Mouse (Mus musculus) ES-Bruce4 (cell line): ENCODE measurements around the gene Hist2h4. TPM values are rescaled to one million over a fixed set of nuclear protein-coding genes. Genes with fewer than 3 reads are reported as not detected.
"Not testable (repeated sequence)": the region's sequence is repeated elsewhere in the genome, so short reads cannot be mapped to it uniquely, and the experiment has no call there.

Source experiments
- H3K27ac ChIP-seq: 2 replicates; pipeline ENCODE4 v1.5.1; 2012; ENCODE audit warnings: low read length, inconsistent platforms; ENCODE audit not compliant: insufficient read depth
- H3K27me3 ChIP-seq: 2 replicates; pipeline ENCODE4 v1.6.1; 2012; ENCODE audit warnings: mild to moderate bottlenecking, low read length, inconsistent platforms; ENCODE audit not compliant: control insufficient read depth, poor library complexity, insufficient read depth, severe bottlenecking
- H3K36me3 ChIP-seq: 2 replicates; pipeline ENCODE4 v1.6.1; 2012; ENCODE audit warnings: inconsistent platforms, mild to moderate bottlenecking, low read length, moderate library complexity; ENCODE audit not compliant: control insufficient read depth, poor library complexity, insufficient read depth, severe bottlenecking
- H3K4me1 ChIP-seq: one replicate; pipeline ENCODE4 v1.8.1; 2011; ENCODE audit warnings: low read length; ENCODE audit not compliant: control insufficient read depth, insufficient read depth
- H3K4me3 ChIP-seq: 2 replicates; pipeline ENCODE4 v1.5.1; 2011; ENCODE audit warnings: low read depth, mild to moderate bottlenecking, low read length
- H3K9ac ChIP-seq: 2 replicates; pipeline ENCODE4 v1.6.1; 2012; ENCODE audit warnings: low read depth, mild to moderate bottlenecking, inconsistent platforms; ENCODE audit not compliant: poor library complexity, severe bottlenecking
- H3K9me3 ChIP-seq: replicated peaks from 2 replicates; pipeline ENCODE4 v1.6.1; 2012; ENCODE audit warnings: mild to moderate bottlenecking, low read length, inconsistent platforms; ENCODE audit not compliant: control insufficient read depth, poor library complexity, insufficient read depth, severe bottlenecking
- CTCF ChIP-seq: IDR thresholded peaks from one replicate; pipeline ENCODE4 v1.8.1; 2011; ENCODE audit warnings: low read depth, low read length
- EP300 ChIP-seq: IDR thresholded peaks from 2 replicates; pipeline ENCODE4 v1.6.1; 2011; ENCODE audit warnings: low read depth, low read length; ENCODE audit not compliant: insufficient read depth
- POLR2A ChIP-seq: IDR thresholded peaks from one replicate; pipeline ENCODE4 v1.8.1; 2011; ENCODE audit warnings: low read length; ENCODE audit not compliant: insufficient read depth
- polyA plus RNA-seq: library from polyadenylated mRNA; stranded (reverse); fragments of >200 nt; gene quantifications from 2 replicates; pipeline ENCODE4 v1.2.4, GENCODE M21; 2011; ENCODE audit warnings: low read depth; ENCODE audit not compliant: missing spikeins, insufficient read depth, insufficient read length

Hist2h4 gene
- polyA plus RNA-seq, 1 experiment = 3.6 TPM

GRCm38 (mm10) chr3:96220765-96221639 is 42.1 kb downstream of the Hist2h4 start, which contains the start of the genes Hist2h2ac and Hist2h2be:
Gene Hist2h2ac (minus strand): TSS chr3:96220880.
Gene Hist2h2be (plus strand): TSS chr3:96221119.
- Histone ChIP-seq H3K9ac (peak within 1 kb of the TSS; percentile 97), H3K27ac (peak within 1 kb of the TSS; percentile 98), H3K4me3 (peak within 1 kb of the TSS; percentile 89), H3K36me3 (no peaks in the 10 kb centered on the region), H3K9me3 (no peaks in the 10 kb centered on the region), H3K27me3 (no peaks in the 10 kb centered on the region), H3K4me1 (no peaks in the 10 kb centered on the region)
- peak; percentile 84 for TF ChIP-seq POLR2A
- no peak for TF ChIP-seq CTCF
- 0 out of 2 replicates have a peak, but pooled peaks have one; percentile 15 for TF ChIP-seq EP300

GRCm38 (mm10) chr3:96220131-96220764 is 42.9 kb downstream of the Hist2h4 start:
- H3K9ac ChIP-seq = peak overlapping the region; percentile 97
- H3K27ac ChIP-seq = peak overlapping the region; percentile 98
- not testable (repeated sequence) for H3K9me3 ChIP-seq, H3K36me3 ChIP-seq, H3K27me3 ChIP-seq, H3K4me1 ChIP-seq
- H3K4me3 ChIP-seq = peak overlapping the region; percentile 89

DNA sequence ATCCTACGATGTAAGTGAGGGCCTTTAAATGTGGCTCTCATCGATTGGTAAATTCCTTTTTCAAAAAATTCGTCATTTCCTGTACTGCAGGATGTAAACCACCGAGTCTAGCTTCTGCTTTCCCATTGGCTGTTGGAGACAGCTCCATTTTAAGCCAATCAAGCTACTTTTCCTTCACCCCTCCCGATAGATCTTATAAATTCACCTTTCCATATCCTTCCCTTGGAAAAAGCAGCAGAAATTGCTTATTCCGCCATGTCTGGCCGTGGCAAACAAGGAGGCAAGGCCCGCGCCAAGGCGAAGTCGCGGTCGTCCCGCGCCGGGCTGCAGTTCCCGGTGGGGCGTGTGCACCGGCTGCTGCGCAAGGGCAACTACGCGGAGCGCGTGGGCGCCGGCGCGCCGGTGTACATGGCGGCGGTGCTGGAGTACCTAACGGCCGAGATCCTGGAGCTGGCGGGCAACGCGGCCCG is 43.4 kb downstream of the Hist2h4 start, which contains the start of the genes Bola1 and Hist2h2ab:
TSS of gene Bola1 (minus strand) at position 49 of the 470 bp plus-strand sequence.
TSS of gene Hist2h2ab (plus strand) at position 205 of the 470 bp plus-strand sequence.
- Histone ChIP-seq H3K9ac (peak within 1 kb of the TSS; percentile 97), H3K4me3 (peak within 1 kb of the TSS; percentile 89), H3K4me1 (no peaks in the 10 kb centered on the region), H3K27me3 (no peaks in the 10 kb centered on the region), H3K36me3 (no peaks in the 10 kb centered on the region), H3K27ac (peak within 1 kb of the TSS; percentile 98), H3K9me3 (no peaks in the 10 kb centered on the region)
- TF ChIP-seq CTCF (no peak), POLR2A (no peak), EP300 (no peak)

- Histone ChIP-seq H3K9ac (peak overlapping the region; percentile 97), H3K27ac (peak overlapping the region; percentile 98), H3K4me1 (no peaks in the 10 kb centered on the region), H3K9me3 (no peaks in the 10 kb centered on the region), H3K27me3 (no peaks in the 10 kb centered on the region), H3K4me3 (peak overlapping the region; percentile 76), H3K36me3 (no peaks in the 10 kb centered on the region)
- no peak for TF ChIP-seq POLR2A
- TF ChIP-seq EP300 = no peak
- TF ChIP-seq CTCF = no peak
These were observed 43.9 kb downstream of the Hist2h4 start for GRCm38 (mm10) chr3:96219191-96219641.

Other genes with a start within 250 kb of the Hist2h4 start
- gene Vps45, start 204.8 kb downstream of the Hist2h4 start, polyA plus RNA-seq = 12.6 and 14.2 TPM in 2 replicates
- 42.5 and 42.7 TPM in 2 replicates for gene Otud7b, start 158.8 kb downstream of the Hist2h4 start, polyA plus RNA-seq
- 4.3 and 7.4 TPM in 2 replicates for gene Mtmr11, start 101.3 kb downstream of the Hist2h4 start, polyA plus RNA-seq
- 81.7 and 90.5 TPM in 2 replicates for gene Sf3b4, start 91.0 kb downstream of the Hist2h4 start, polyA plus RNA-seq
- gene Sv2a, start 82.2 kb downstream of the Hist2h4 start, polyA plus RNA-seq = 4.5 and 4.9 TPM in 2 replicates
- gene Bola1, start 43.6 kb downstream of the Hist2h4 start, polyA plus RNA-seq = 18.1 and 27.8 TPM in 2 replicates
- gene Hist2h2ab, start 43.4 kb downstream of the Hist2h4 start, polyA plus RNA-seq = not detected in 2 replicates
- gene Hist2h2ac, start 42.4 kb downstream of the Hist2h4 start, polyA plus RNA-seq = 2.5 and 4.3 TPM in 2 replicates
- gene Hist2h2be, start 42.2 kb downstream of the Hist2h4 start, polyA plus RNA-seq = 1.3 and 2.0 TPM in 2 replicates
- gene Hist2h3c2, start 24.2 kb downstream of the Hist2h4 start, polyA plus RNA-seq = 23.1 and 41.5 TPM in 2 replicates
- 17.2 and 30.9 TPM in 2 replicates for gene Hist2h2aa2, start 23.0 kb downstream of the Hist2h4 start, polyA plus RNA-seq
- not detected in 2 replicates for gene Hist2h2aa1, start 17.8 kb downstream of the Hist2h4 start, polyA plus RNA-seq
- gene Hist2h3c1, start 16.6 kb downstream of the Hist2h4 start, polyA plus RNA-seq = 1.3 and 3.0 TPM in 2 replicates
- gene Hist2h3b, start 5.3 kb upstream of the Hist2h4 start, polyA plus RNA-seq = 7.7 and 11.1 TPM in 2 replicates
- gene Hist2h2bb, start 6.4 kb upstream of the Hist2h4 start, polyA plus RNA-seq = 33.9 and 35.8 TPM in 2 replicates
- not detected in 2 replicates for gene Fcgr1, start 30.7 kb upstream of the Hist2h4 start, polyA plus RNA-seq
- gene BC107364, start 189.0 kb upstream of the Hist2h4 start, polyA plus RNA-seq = 4.6 TPM in 2 replicates